Mouse (Mus musculus) myocyte (in vitro differentiated cells): ENCODE results near the gene Srsf6. TPM values are rescaled to one million over a fixed set of nuclear protein-coding genes. Genes with fewer than 3 reads are reported as not detected.

Source experiments
- H3K27me3 ChIP-seq: one replicate; pipeline ENCODE4 v1.6.1; 2011; ENCODE audit not compliant: control insufficient read depth, insufficient read depth, insufficient read length
- H3K36me3 ChIP-seq: one replicate; pipeline ENCODE4 v1.6.1; 2011; ENCODE audit not compliant: control insufficient read depth, insufficient read depth
- H3K4me2 ChIP-seq: one replicate; pipeline ENCODE4 v1.6.1; 2011; ENCODE audit warnings: low read depth, control low read depth
- H3K4me3 ChIP-seq: one replicate; pipeline ENCODE4 v1.5.1; 2011; ENCODE audit warnings: mild to moderate bottlenecking, control low read depth, moderate library complexity
- H3K79me2 ChIP-seq: one replicate; pipeline ENCODE4 v1.6.1; 2011; ENCODE audit not compliant: control insufficient read depth, insufficient read depth
- H3ac ChIP-seq: one replicate; pipeline ENCODE4 v1.6.1; 2011; ENCODE audit not compliant: control insufficient read depth, insufficient read length
- CEBPB ChIP-seq: IDR thresholded peaks from 2 replicates; pipeline ENCODE4 v1.6.1; 2011; ENCODE audit warnings: mild to moderate bottlenecking, moderate library complexity; ENCODE audit not compliant: poor library complexity, insufficient read depth, severe bottlenecking
- E2F4 ChIP-seq: IDR thresholded peaks from one replicate; pipeline ENCODE4 v1.6.1; 2011; ENCODE audit warnings: mild to moderate bottlenecking, control low read depth, moderate library complexity; ENCODE audit not compliant: insufficient read depth
- MAX ChIP-seq: IDR thresholded peaks from one replicate; pipeline ENCODE4 v1.6.1; 2011; ENCODE audit warnings: low read depth, mild to moderate bottlenecking, control low read depth
- MYOD1 ChIP-seq, 3 experiments: IDR thresholded peaks; one replicate each; pipeline ENCODE4 v1.6.1; 2011; ENCODE audit warnings: control low read depth in 2 of 3, low read depth in 2 of 3, mild to moderate bottlenecking in 2 of 3, moderate library complexity in 1 of 3; ENCODE audit not compliant: insufficient read length in 2 of 3, control insufficient read depth in 1 of 3
- MYOG ChIP-seq, 3 experiments: IDR thresholded peaks; one replicate each; pipeline ENCODE4 v1.6.1; 2011; ENCODE audit warnings: control low read depth in 2 of 3, low read depth in 2 of 3, mild to moderate bottlenecking in 2 of 3; ENCODE audit not compliant: insufficient read length in 2 of 3, control insufficient read depth in 1 of 3, insufficient read depth in 1 of 3
- POLR2A ChIP-seq: IDR thresholded peaks from one replicate; pipeline ENCODE4 v1.6.1; 2011; ENCODE audit warnings: low read depth, mild to moderate bottlenecking, control low read depth, moderate library complexity; ENCODE audit not compliant: insufficient read length
- POLR2AphosphoS2 ChIP-seq: IDR thresholded peaks from one replicate; pipeline ENCODE4 v1.6.1; 2011; ENCODE audit warnings: low read depth, control low read depth; ENCODE audit not compliant: insufficient read length
- REST ChIP-seq: IDR thresholded peaks from one replicate; pipeline ENCODE4 v1.6.1; 2011; ENCODE audit warnings: mild to moderate bottlenecking, control low read depth, moderate library complexity; ENCODE audit not compliant: insufficient read depth, insufficient read length
- SRF ChIP-seq: IDR thresholded peaks from one replicate; pipeline ENCODE4 v1.6.1; 2011; ENCODE audit warnings: low read depth; ENCODE audit not compliant: control insufficient read depth, insufficient read length
- TCF12 ChIP-seq: IDR thresholded peaks from one replicate; pipeline ENCODE4 v1.6.1; 2011; ENCODE audit warnings: mild to moderate bottlenecking, control low read depth; ENCODE audit not compliant: poor library complexity, insufficient read depth, severe bottlenecking
- TCF3 ChIP-seq: IDR thresholded peaks from one replicate; pipeline ENCODE4 v1.6.1; 2011; ENCODE audit warnings: low read depth, control low read depth; ENCODE audit not compliant: insufficient read length
- USF1 ChIP-seq: IDR thresholded peaks from one replicate; pipeline ENCODE4 v1.6.1; 2011; ENCODE audit warnings: low read depth, mild to moderate bottlenecking, control low read depth, moderate library complexity
- polyA plus RNA-seq: library from polyadenylated mRNA; unstranded; fragments of >200 nt; fragmentation: generic; extraction: Trizol; gene quantifications from one replicate; pipeline ENCODE4 v1.2.1, GENCODE M21; 2012; ENCODE audit warnings: missing spikeins

Gene Srsf6
- polyA plus RNA-seq, 1 experiment, result 61.5 TPM

DNA sequence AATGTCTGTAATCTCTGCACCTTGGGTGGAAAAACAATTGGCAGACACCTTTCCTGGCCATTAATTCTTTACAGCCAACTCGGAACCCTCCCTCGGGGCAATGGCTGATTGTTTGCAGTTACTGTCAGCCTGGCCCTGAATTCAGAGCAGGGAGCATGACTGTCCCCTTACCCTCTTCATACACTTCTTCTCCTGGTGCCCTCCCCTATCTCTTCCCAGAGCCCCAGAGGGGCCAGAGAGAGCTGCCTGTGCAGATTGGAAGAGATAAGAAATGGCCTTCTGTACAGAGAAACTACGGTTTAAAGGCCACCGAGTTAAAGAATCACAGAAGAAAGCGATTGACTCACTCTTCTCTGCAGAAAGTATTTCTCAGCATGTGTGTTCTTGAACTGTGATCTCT is 11.4 kb upstream of the Srsf6 start:
- Histone ChIP-seq H3K27me3 (peaks cover 45% of the 10 kb centered on the region), H3K4me2 (no peak overlapping the region), H3ac (no peak overlapping the region), H3K79me2 (no peaks in the 10 kb centered on the region), H3K36me3 (no peaks in the 10 kb centered on the region), H3K4me3 (no peak overlapping the region)
- no peak for TF ChIP-seq TCF12
- TF ChIP-seq MAX, result no peak
- no peak for TF ChIP-seq POLR2AphosphoS2
- TF ChIP-seq MYOD1 (IDR thresholded peaks at IDR 0.05; ENCODE audit: control insufficient read depth in 1 of 3, insufficient read length in 2 of 3, low read depth in 2 of 3), result no peak
- TF ChIP-seq USF1, result no peak
- TF ChIP-seq E2F4, result no peak
- TF ChIP-seq TCF3, result no peak
- no peak for TF ChIP-seq CEBPB
- no peak for TF ChIP-seq REST
- TF ChIP-seq POLR2A, result no peak
- no peak for TF ChIP-seq MYOG (IDR thresholded peaks at IDR 0.05; ENCODE audit: control insufficient read depth in 1 of 3, insufficient read depth in 1 of 3, insufficient read length in 2 of 3, low read depth in 2 of 3)
- TF ChIP-seq SRF, result no peak

GRCm38 (mm10) chr2:162922183-162922582 is 9.1 kb upstream of the Srsf6 start:
- H3ac ChIP-seq, result no peak overlapping the region
- H3K79me2 ChIP-seq, result no peaks in the 10 kb centered on the region
- H3K4me3 ChIP-seq, result no peak overlapping the region
- H3K27me3 ChIP-seq, result peaks cover 40% of the 10 kb centered on the region
- no peak for TF ChIP-seq CEBPB
- TF ChIP-seq MYOD1 (IDR thresholded peaks at IDR 0.05; ENCODE audit: control insufficient read depth in 1 of 3, insufficient read length in 2 of 3, low read depth in 2 of 3), result no peak
- TF ChIP-seq POLR2AphosphoS2, result no peak
- TF ChIP-seq MAX, result no peak
- no peak for TF ChIP-seq POLR2A
- TF ChIP-seq TCF3, result no peak
- no peak for TF ChIP-seq TCF12
- TF ChIP-seq REST, result no peak
- no peak for TF ChIP-seq E2F4
- TF ChIP-seq MYOG (IDR thresholded peaks at IDR 0.05; ENCODE audit: control insufficient read depth in 1 of 3, insufficient read depth in 1 of 3, insufficient read length in 2 of 3, low read depth in 2 of 3), result no peak
- no peak for TF ChIP-seq USF1
- no peak for TF ChIP-seq SRF
- H3K4me2 ChIP-seq, result peak overlapping the region; percentile 46
- H3K36me3 ChIP-seq, result no peaks in the 10 kb centered on the region

DNA sequence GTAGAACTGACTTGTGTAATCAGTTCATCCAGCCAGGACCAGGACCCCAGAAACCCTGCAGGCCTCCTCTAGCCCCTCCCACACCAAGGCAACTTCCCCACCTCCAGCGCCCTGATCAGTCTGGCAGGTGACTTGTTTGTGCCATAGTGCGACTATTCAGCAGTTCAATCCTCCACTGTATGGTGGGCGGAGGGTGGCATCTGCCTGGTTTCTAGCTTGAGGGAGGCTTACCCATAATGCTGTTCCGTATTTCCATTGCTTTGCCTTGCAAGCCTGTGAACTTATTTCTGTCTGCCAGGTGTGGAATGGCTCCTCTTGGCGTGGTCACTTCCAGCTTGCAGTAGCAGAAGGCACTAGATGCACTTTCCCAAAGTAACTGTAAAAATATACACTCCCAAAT is 8.5 kb upstream of the Srsf6 start:
- Histone ChIP-seq H3K4me3 (no peak overlapping the region), H3K36me3 (no peaks in the 10 kb centered on the region), H3ac (no peak overlapping the region), H3K27me3 (peaks cover 37% of the 10 kb centered on the region), H3K4me2 (no peak overlapping the region), H3K79me2 (no peaks in the 10 kb centered on the region)
- TF ChIP-seq POLR2A (no peak), MAX (no peak), TCF12 (no peak), CEBPB (no peak), SRF (no peak), MYOD1 (IDR thresholded peaks at IDR 0.05; ENCODE audit: control insufficient read depth in 1 of 3, insufficient read length in 2 of 3, low read depth in 2 of 3) (no peak), REST (no peak), TCF3 (no peak), POLR2AphosphoS2 (no peak), E2F4 (no peak), USF1 (no peak)

- H3K36me3 ChIP-seq, result no peaks in the 10 kb centered on the region
- no peak overlapping the region for H3K4me2 ChIP-seq
- no peak overlapping the region for H3K4me3 ChIP-seq
- H3K27me3 ChIP-seq, result peaks cover 24% of the 10 kb centered on the region
- H3ac ChIP-seq, result no peak overlapping the region
- TF ChIP-seq MYOG (IDR thresholded peaks at IDR 0.05; ENCODE audit: control insufficient read depth in 1 of 3, insufficient read depth in 1 of 3, insufficient read length in 2 of 3, low read depth in 2 of 3) (no peak), POLR2A (no peak), USF1 (no peak), TCF12 (no peak), MAX (no peak), POLR2AphosphoS2 (no peak)
- H3K79me2 ChIP-seq, result no peaks in the 10 kb centered on the region
Measured at GRCm38 (mm10) chr2:162924126-162924525, 7.2 kb upstream of the Srsf6 start.

- TF ChIP-seq MYOD1 (IDR thresholded peaks at IDR 0.05; ENCODE audit: control insufficient read depth in 1 of 3, insufficient read length in 2 of 3, low read depth in 2 of 3), result no peak
- no peak for TF ChIP-seq MYOG (IDR thresholded peaks at IDR 0.05; ENCODE audit: control insufficient read depth in 1 of 3, insufficient read depth in 1 of 3, insufficient read length in 2 of 3, low read depth in 2 of 3)
- TF ChIP-seq POLR2AphosphoS2, result no peak
- TF ChIP-seq MAX, result no peak
- TF ChIP-seq E2F4, result no peak
- TF ChIP-seq POLR2A, result no peak
- no peak for TF ChIP-seq TCF12
- no peak for TF ChIP-seq CEBPB
- TF ChIP-seq REST, result no peak
- Histone ChIP-seq H3K79me2 (peaks cover 17% of the 10 kb centered on the region), H3K36me3 (peaks cover 6% of the 10 kb centered on the region), H3K4me3 (no peak overlapping the region), H3K4me2 (no peak overlapping the region), H3K27me3 (peaks cover 6% of the 10 kb centered on the region), H3ac (no peak overlapping the region)
Measured at GRCm38 (mm10) chr2:162927918-162928585, 3.3 kb upstream of the Srsf6 start.
